Mouse (Mus musculus) kidney, embryonic 14.5 days (tissue): Measurements from ENCODE around the gene Scaf1. TPM values are rescaled to one million over a fixed set of nuclear protein-coding genes. Genes with fewer than 3 reads are reported as not detected.

Source experiments
- ATAC-seq: fragments of 200-750 bp; cut with Nextera tagmentation; 2 replicates; pipeline ENCODE4 v1.8.0; 2017; ENCODE audit warnings: moderate number of reproducible peaks, mild to moderate bottlenecking, moderate TSS enrichment, moderate library complexity; ENCODE audit not compliant: low FRiP score, low TSS enrichment
- H3K27ac ChIP-seq: fragments of 300-500 bp; sonication (generic); 2 replicates; pipeline ENCODE4 v1.5.1; 2014; ENCODE audit warnings: low read depth, mild to moderate bottlenecking, low read length, moderate library complexity, mixed read lengths
- H3K27me3 ChIP-seq: fragments of 300-500 bp; sonication (generic); 2 replicates; pipeline ENCODE4 v1.6.1; 2014; ENCODE audit warnings: mild to moderate bottlenecking, low read length; ENCODE audit not compliant: control insufficient read depth, insufficient read depth
- H3K36me3 ChIP-seq: fragments of 300-500 bp; sonication (generic); 2 replicates; pipeline ENCODE4 v1.6.1; 2014; ENCODE audit warnings: low read length, mixed read lengths; ENCODE audit not compliant: control insufficient read depth, insufficient read depth
- H3K4me1 ChIP-seq: fragments of 300-500 bp; sonication (generic); 2 replicates; pipeline ENCODE4 v1.6.1; 2014; ENCODE audit warnings: low read length, mixed read lengths; ENCODE audit not compliant: control insufficient read depth, insufficient read depth
- H3K4me2 ChIP-seq: fragments of 300-500 bp; sonication (generic); replicated peaks from 2 replicates; pipeline ENCODE4 v1.6.1; 2014; ENCODE audit warnings: low read depth, mild to moderate bottlenecking, low read length
- H3K4me3 ChIP-seq: fragments of 300-500 bp; sonication (generic); 2 replicates; pipeline ENCODE4 v1.5.1; 2014; ENCODE audit warnings: mild to moderate bottlenecking, low read length
- H3K9ac ChIP-seq: fragments of 300-500 bp; sonication (generic); 2 replicates; pipeline ENCODE4 v1.6.1; 2014; ENCODE audit warnings: low read depth, mild to moderate bottlenecking, low read length, moderate library complexity
- H3K9me3 ChIP-seq: fragments of 300-500 bp; sonication (generic); 2 replicates; pipeline ENCODE4 v1.6.1; 2016; ENCODE audit warnings: low read length; ENCODE audit not compliant: control insufficient read depth
- WGBS: fragments of 180-500 bp; shearing (Covaris S2); extraction: QIAGEN DNeasy Blood & Tissue Kit; methylation state at CpG from one replicate; pipeline ENCODE4 v1.1.7; 2014; 5-methylcytosine and 5-hydroxymethylcytosine counted together
- polyA plus RNA-seq: library from polyadenylated mRNA; unstranded; fragments of >200 nt; fragmentation: Nextera tagmentation; extraction: Ambion mirVana; gene quantifications from 2 replicates; pipeline ENCODE4 v1.2.1, GENCODE M21; 2014

Scaf1 gene
- polyA plus RNA-seq, 1 experiment from 2014 or later, result 54.0 TPM

GRCm38 (mm10) chr7:45019031-45019571, 2.9 kb upstream of the Scaf1 start:
- H3K9ac ChIP-seq, result peak overlapping the region; percentile 23; the same call in 1 of the 2 replicates
- WGBS, result 26% methylated on average over 8 of the region's 8 CpGs
- peaks cover 20% of the 10 kb centered on the region; the same call in 1 of the 2 replicates for H3K4me1 ChIP-seq
- H3K27me3 ChIP-seq, result no peaks in the 10 kb centered on the region
- no peaks in the 10 kb centered on the region for H3K36me3 ChIP-seq
- peak overlapping the region; percentile 68 for H3K4me2 ChIP-seq
- peak overlapping the region; percentile 84 for H3K4me3 ChIP-seq
- no peaks in the 10 kb centered on the region for H3K9me3 ChIP-seq
- H3K27ac ChIP-seq, result peak overlapping the region; percentile 52; the same call in 1 of the 2 replicates
- no peak for ATAC-seq

- peaks cover 15% of the 10 kb centered on the region for H3K36me3 ChIP-seq
- no peaks in the 10 kb centered on the region for H3K27me3 ChIP-seq
- peak within 1 kb of the TSS; percentile 62 for H3K9ac ChIP-seq
- peak within 1 kb of the TSS; percentile 83 for H3K4me2 ChIP-seq
- peak within 1 kb of the TSS; percentile 84 for H3K4me3 ChIP-seq
- WGBS, result 0% methylated on average over 30 of the region's 36 CpGs
- peak; percentile 91 for ATAC-seq
- H3K27ac ChIP-seq, result peak within 1 kb of the TSS; percentile 99
- no peaks in the 10 kb centered on the region for H3K9me3 ChIP-seq
- peaks cover 20% of the 10 kb centered on the region; the same call in 1 of the 2 replicates for H3K4me1 ChIP-seq
These were observed 1.3 kb upstream of the Scaf1 start, which contains the start of gene Rras for GRCm38 (mm10) chr7:45017242-45018061. Gene Rras (plus strand): TSS chr7:45017961.

GRCm38 (mm10) chr7:45016761-45017160, 598 bp upstream of the Scaf1 start:
- Histone ChIP-seq H3K9ac (peak overlapping the region; percentile 62), H3K27ac (peak overlapping the region; percentile 99), H3K4me1 (peaks cover 20% of the 10 kb centered on the region; the same call in 1 of the 2 replicates), H3K9me3 (no peaks in the 10 kb centered on the region), H3K27me3 (no peaks in the 10 kb centered on the region), H3K36me3 (peaks cover 22% of the 10 kb centered on the region), H3K4me2 (peak overlapping the region; percentile 83), H3K4me3 (peak overlapping the region; percentile 84)
- no peak for ATAC-seq
- WGBS, result 4% methylated on average over 4 of the region's 4 CpGs

GRCm38 (mm10) chr7:45015344-45015956, 713 bp downstream of the Scaf1 start:
- Histone ChIP-seq H3K9me3 (no peaks in the 10 kb centered on the region), H3K36me3 (peaks cover 33% of the 10 kb centered on the region), H3K27ac (peak overlapping the region; percentile 81), H3K4me3 (peak overlapping the region; percentile 84), H3K9ac (peak overlapping the region; percentile 98), H3K4me1 (peaks cover 20% of the 10 kb centered on the region; the same call in 1 of the 2 replicates), H3K4me2 (peak overlapping the region; percentile 83), H3K27me3 (no peaks in the 10 kb centered on the region)
- no peak for ATAC-seq
- under 1% methylated on average over 20 of the region's 20 CpGs for WGBS

GRCm38 (mm10) chr7:45014096-45014451, 2.1 kb downstream of the Scaf1 start:
- 96% methylated on average over 3 of the region's 3 CpGs for WGBS
- Histone ChIP-seq H3K4me1 (peaks cover 15% of the 10 kb centered on the region; the same call in 1 of the 2 replicates), H3K36me3 (peaks cover 47% of the 10 kb centered on the region), H3K27me3 (no peaks in the 10 kb centered on the region), H3K27ac (no peak overlapping the region), H3K4me3 (no peak overlapping the region), H3K4me2 (no peak overlapping the region), H3K9ac (peak overlapping the region; percentile 14; the same call in 1 of the 2 replicates), H3K9me3 (no peaks in the 10 kb centered on the region)
- no peak for ATAC-seq

- 93% methylated on average over 16 of the region's 16 CpGs for WGBS
- Histone ChIP-seq H3K27ac (no peak overlapping the region), H3K4me1 (peaks cover 10% of the 10 kb centered on the region; the same call in 1 of the 2 replicates), H3K36me3 (peaks cover 52% of the 10 kb centered on the region), H3K4me3 (no peak overlapping the region), H3K9me3 (no peaks in the 10 kb centered on the region), H3K27me3 (no peaks in the 10 kb centered on the region), H3K9ac (no peak overlapping the region), H3K4me2 (no peak overlapping the region)
- no peak for ATAC-seq
These were observed 2.6 kb downstream of the Scaf1 start for GRCm38 (mm10) chr7:45013366-45014095.

GRCm38 (mm10) chr7:45012824-45013223, 3.3 kb downstream of the Scaf1 start:
- 92% methylated on average over 4 of the region's 4 CpGs for WGBS

GRCm38 (mm10) chr7:45012011-45012410, 4.2 kb downstream of the Scaf1 start:
- Histone ChIP-seq H3K4me1 (peaks cover 9% of the 10 kb centered on the region; the same call in 1 of the 2 replicates), H3K9me3 (no peaks in the 10 kb centered on the region), H3K9ac (no peak overlapping the region), H3K27ac (no peak overlapping the region), H3K27me3 (no peaks in the 10 kb centered on the region), H3K36me3 (peaks cover 67% of the 10 kb centered on the region), H3K4me3 (no peak overlapping the region), H3K4me2 (no peak overlapping the region)
- WGBS, result 97% methylated on average over 6 of the region's 6 CpGs
- ATAC-seq, result no peak

More at GRCm38 (mm10) chr7:45012824-45013223, 3.3 kb downstream of the Scaf1 start:
- H3K27ac ChIP-seq, result no peak overlapping the region
- no peak overlapping the region for H3K4me2 ChIP-seq
- peaks cover 9% of the 10 kb centered on the region; the same call in 1 of the 2 replicates for H3K4me1 ChIP-seq
- no peak overlapping the region for H3K9ac ChIP-seq
- no peak overlapping the region for H3K4me3 ChIP-seq
- H3K27me3 ChIP-seq, result no peaks in the 10 kb centered on the region
- peaks cover 59% of the 10 kb centered on the region for H3K36me3 ChIP-seq
- no peak for ATAC-seq
- no peaks in the 10 kb centered on the region for H3K9me3 ChIP-seq
